Mouse (Mus musculus): ENCODE measurements around the gene Bnip1. TPM values are rescaled to one million over a fixed set of nuclear protein-coding genes. Genes with fewer than 3 reads are reported as not detected.

The Bnip1 gene
- polyA plus RNA-seq, 1 experiment from 2014 or later: 48.2 TPM

DNA sequence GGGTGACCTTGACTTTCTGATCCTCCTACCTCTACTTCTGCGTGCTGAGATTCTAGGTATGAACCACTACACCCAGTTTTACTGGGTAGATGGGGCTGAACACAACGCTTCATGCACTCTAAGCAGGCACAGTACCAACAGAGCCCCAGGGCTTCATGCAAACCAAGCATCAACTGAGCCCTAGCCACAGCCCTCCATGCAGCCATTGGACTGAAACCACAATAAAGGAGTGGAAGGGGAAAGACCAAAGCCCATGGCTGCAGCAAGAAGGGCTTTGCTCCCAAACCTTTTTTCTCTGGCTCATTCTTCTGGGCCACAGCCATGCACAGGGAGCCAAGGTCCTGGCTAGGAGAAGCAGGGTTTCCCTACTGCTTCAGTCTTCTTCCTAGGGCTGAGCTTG lies 31.7 kb downstream of the Bnip1 start:
- H3K27me3 ChIP-seq (replicated peaks; ENCODE audit: control insufficient read depth, insufficient read depth, low read length): no peaks in the 10 kb centered on the region
- no peak overlapping the region for H3K4me3 ChIP-seq (ENCODE audit: low read depth, low read length)
- no peaks in the 10 kb centered on the region for H3K9me3 ChIP-seq (replicated peaks; ENCODE audit: control insufficient read depth, low read length)
- WGBS: 72% methylated on average over 2 of the region's 2 CpGs
- no peaks in the 10 kb centered on the region for H3K36me3 ChIP-seq (ENCODE audit: control insufficient read depth, insufficient read depth, low read length)
- no peak overlapping the region for H3K4me2 ChIP-seq (ENCODE audit: low read length)
- H3K27ac ChIP-seq (ENCODE audit: low read depth, low read length): no peak overlapping the region
- ATAC-seq (no peak), DNase-seq (ENCODE audit: low spot score) (no peak)
- H3K4me1 ChIP-seq (ENCODE audit: control insufficient read depth, insufficient read depth, low read length): no peaks in the 10 kb centered on the region
- no peak overlapping the region for H3K9ac ChIP-seq (ENCODE audit: low read length)

DNA sequence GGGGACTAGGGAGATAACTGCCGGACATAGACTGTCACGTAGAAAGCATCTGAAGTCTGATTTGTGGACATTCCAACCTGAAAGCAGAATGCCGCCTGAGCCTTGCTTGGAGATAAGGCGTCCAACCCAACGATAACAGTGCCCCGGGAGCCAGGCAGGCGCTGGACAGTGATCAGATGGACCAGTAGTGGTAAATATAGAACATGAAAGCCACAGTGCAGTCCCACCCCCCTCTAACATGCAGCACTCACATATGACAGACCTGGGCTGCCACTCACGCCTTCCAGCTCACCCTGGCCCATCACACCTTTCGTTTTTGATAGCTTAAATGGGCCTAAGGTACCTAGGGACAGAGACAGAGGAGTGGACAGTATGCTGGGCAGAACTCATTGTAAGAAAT lies 32.6 kb downstream of the Bnip1 start:
- no peak overlapping the region for H3K27ac ChIP-seq (ENCODE audit: low read depth, low read length)

DNA sequence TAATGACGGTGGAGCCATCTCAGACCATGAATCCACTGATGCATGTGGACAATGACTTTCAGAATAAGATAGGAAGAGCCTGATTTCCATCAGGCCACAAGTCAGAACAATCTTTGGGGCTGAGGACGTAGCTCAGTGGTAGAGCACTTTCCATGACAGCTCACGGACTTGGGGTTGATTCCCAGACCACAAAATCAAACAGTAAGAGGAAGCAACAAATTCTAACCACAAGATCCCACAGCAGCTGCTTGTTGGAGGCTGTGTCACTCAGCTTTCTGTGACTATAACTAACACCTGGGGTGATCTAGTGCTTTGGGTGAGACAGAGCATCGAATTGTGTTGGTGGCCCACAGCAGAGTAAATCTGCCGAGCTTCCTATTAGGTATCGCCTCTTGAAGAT lies 35.9 kb downstream of the Bnip1 start:
- DNase-seq (ENCODE audit: low spot score) (no peak), ATAC-seq (no peak)
- Histone ChIP-seq H3K9me3 (replicated peaks; ENCODE audit: control insufficient read depth, low read length) (no peaks in the 10 kb centered on the region), H3K4me1 (ENCODE audit: control insufficient read depth, insufficient read depth, low read length) (no peaks in the 10 kb centered on the region), H3K36me3 (ENCODE audit: control insufficient read depth, insufficient read depth, low read length) (no peaks in the 10 kb centered on the region), H3K27me3 (replicated peaks; ENCODE audit: control insufficient read depth, insufficient read depth, low read length) (no peaks in the 10 kb centered on the region), H3K4me3 (ENCODE audit: low read depth, low read length) (no peak overlapping the region), H3K27ac (ENCODE audit: low read depth, low read length) (no peak overlapping the region), H3K4me2 (ENCODE audit: low read length) (no peak overlapping the region), H3K9ac (ENCODE audit: low read length) (no peak overlapping the region)
- 81% methylated on average over 6 of the region's 6 CpGs for WGBS

More for the DNA sequence above, 32.6 kb downstream of the Bnip1 start:
- Histone ChIP-seq H3K4me1 (ENCODE audit: control insufficient read depth, insufficient read depth, low read length) (no peaks in the 10 kb centered on the region), H3K36me3 (ENCODE audit: control insufficient read depth, insufficient read depth, low read length) (no peaks in the 10 kb centered on the region), H3K4me2 (ENCODE audit: low read length) (no peak overlapping the region), H3K27me3 (replicated peaks; ENCODE audit: control insufficient read depth, insufficient read depth, low read length) (no peaks in the 10 kb centered on the region), H3K9me3 (replicated peaks; ENCODE audit: control insufficient read depth, low read length) (no peaks in the 10 kb centered on the region), H3K4me3 (ENCODE audit: low read depth, low read length) (no peak overlapping the region), H3K9ac (ENCODE audit: low read length) (no peak overlapping the region)
- DNase-seq (ENCODE audit: low spot score) (no peak), ATAC-seq (no peak)
- 87% methylated on average over 9 of the region's 9 CpGs for WGBS

DNA sequence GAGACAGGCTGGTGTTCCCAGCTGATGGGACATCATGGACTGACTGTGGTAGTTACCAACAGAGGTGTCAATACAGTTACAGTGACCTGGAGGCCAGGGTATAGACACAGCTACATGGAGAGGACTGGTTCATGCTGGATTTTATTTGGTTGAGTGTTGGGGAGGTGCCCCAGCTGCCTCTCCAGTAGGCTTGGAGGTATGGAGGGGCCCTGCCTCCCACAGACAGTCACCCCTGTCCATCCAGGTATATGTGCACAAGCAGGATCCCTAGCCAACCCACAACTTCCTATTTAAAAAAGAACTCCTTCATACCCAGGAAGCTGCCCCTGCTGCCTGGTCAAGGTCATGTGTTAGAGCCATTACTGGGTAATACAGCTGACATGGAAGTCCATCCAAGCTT lies 36.9 kb downstream of the Bnip1 start:
- Histone ChIP-seq H3K4me1 (ENCODE audit: control insufficient read depth, insufficient read depth, low read length) (no peaks in the 10 kb centered on the region), H3K36me3 (ENCODE audit: control insufficient read depth, insufficient read depth, low read length) (no peaks in the 10 kb centered on the region), H3K9ac (ENCODE audit: low read length) (no peak overlapping the region), H3K9me3 (replicated peaks; ENCODE audit: control insufficient read depth, low read length) (no peaks in the 10 kb centered on the region), H3K27me3 (replicated peaks; ENCODE audit: control insufficient read depth, insufficient read depth, low read length) (no peaks in the 10 kb centered on the region), H3K4me3 (ENCODE audit: low read depth, low read length) (no peak overlapping the region), H3K27ac (ENCODE audit: low read depth, low read length) (no peak overlapping the region), H3K4me2 (ENCODE audit: low read length) (no peak overlapping the region)
- no peak for ATAC-seq
- no peak for DNase-seq (ENCODE audit: low spot score)

DNA sequence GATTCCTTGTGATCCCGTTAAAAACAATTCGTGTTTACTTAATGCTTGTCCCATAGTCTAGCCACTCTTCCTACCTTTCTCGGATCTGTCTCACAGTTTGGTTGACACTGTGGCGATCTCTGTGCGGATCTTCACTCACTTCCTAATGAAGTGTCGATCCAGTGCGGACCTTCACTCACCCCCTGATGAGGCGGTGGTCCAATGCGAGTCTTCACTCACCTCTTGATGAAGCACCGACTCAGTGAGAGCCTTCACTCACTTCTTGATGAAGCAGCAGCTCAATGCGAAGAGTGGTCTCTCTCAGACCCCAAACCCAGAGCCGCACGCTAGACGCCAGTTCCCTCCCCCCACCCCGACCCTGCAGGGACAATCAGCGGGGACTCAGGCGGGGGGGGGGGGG lies 45.3 kb downstream of the Bnip1 start:
- Histone ChIP-seq H3K9ac (ENCODE audit: low read length) (no peak overlapping the region), H3K27me3 (replicated peaks; ENCODE audit: control insufficient read depth, insufficient read depth, low read length) (no peaks in the 10 kb centered on the region), H3K4me2 (ENCODE audit: low read length) (no peak overlapping the region), H3K4me3 (ENCODE audit: low read depth, low read length) (no peak overlapping the region), H3K9me3 (replicated peaks; ENCODE audit: control insufficient read depth, low read length) (no peaks in the 10 kb centered on the region), H3K27ac (ENCODE audit: low read depth, low read length) (no peak overlapping the region), H3K36me3 (ENCODE audit: control insufficient read depth, insufficient read depth, low read length) (no peaks in the 10 kb centered on the region), H3K4me1 (ENCODE audit: control insufficient read depth, insufficient read depth, low read length) (no peaks in the 10 kb centered on the region)
- no peak for DNase-seq (ENCODE audit: low spot score)
- 79% methylated on average over 14 of the region's 17 CpGs for WGBS
- ATAC-seq: no peak

DNA sequence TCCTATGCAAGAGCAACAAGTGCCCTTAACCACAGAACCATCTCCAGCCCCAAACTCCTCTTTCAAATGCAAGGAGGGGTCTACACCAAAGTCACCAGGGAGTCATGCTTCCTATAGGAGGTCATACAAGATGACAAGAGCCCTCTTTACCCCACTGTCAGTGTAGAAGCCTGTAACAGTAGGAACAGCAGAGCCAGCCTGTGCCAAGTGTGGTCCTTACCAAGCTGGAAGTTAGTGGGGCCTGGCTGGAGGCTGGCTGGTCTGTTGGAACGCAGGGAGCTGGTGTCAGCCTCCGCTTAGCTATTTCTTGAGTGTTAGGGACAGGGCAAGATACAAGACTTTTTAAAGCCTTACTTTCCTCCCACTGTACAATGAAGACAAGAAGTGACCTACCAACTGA lies 52.9 kb downstream of the Bnip1 start:
- ATAC-seq (no peak), DNase-seq (ENCODE audit: low spot score) (no peak)
- 66% methylated on average over 2 of the region's 2 CpGs for WGBS
- Histone ChIP-seq H3K27me3 (replicated peaks; ENCODE audit: control insufficient read depth, insufficient read depth, low read length) (peaks cover 56% of the 10 kb centered on the region), H3K27ac (ENCODE audit: low read depth, low read length) (no peak overlapping the region), H3K4me1 (ENCODE audit: control insufficient read depth, insufficient read depth, low read length) (no peaks in the 10 kb centered on the region), H3K9ac (ENCODE audit: low read length) (no peak overlapping the region), H3K9me3 (replicated peaks; ENCODE audit: control insufficient read depth, low read length) (no peaks in the 10 kb centered on the region), H3K4me3 (ENCODE audit: low read depth, low read length) (no peak overlapping the region), H3K36me3 (ENCODE audit: control insufficient read depth, insufficient read depth, low read length) (no peaks in the 10 kb centered on the region), H3K4me2 (ENCODE audit: low read length) (no peak overlapping the region)

DNA sequence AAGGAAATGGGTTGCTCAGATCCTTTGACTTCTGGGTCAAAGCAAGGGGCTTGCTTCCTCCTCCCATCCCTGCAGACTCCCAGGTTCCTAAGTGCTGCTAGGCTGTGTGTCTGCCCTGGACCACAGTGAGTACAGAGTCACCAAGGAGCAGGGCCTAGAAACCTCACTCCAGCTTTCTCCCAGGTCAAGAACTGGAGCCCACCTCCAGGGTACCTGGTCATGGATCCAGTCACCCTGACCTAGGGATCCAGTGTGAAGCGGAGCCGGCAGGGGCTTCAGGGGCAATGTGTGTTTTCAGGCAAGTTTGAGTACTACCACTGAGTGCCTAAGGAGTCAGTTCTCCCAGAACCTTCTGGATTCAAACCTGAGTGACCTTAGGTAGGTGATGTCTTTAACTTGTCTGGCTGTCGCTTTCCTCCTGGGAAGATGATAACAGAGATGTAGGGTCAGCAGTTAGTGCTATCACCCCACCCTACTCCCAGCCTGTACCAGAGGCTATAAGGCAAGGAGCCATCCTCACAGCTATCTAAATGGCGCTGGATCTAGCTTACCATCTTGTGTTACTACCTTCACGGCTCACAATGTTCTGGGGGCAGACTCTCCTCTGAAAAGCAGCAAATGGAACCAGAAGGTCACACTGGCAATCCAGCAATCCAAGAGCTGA lies 53.6 kb downstream of the Bnip1 start:
- Histone ChIP-seq H3K36me3 (ENCODE audit: control insufficient read depth, insufficient read depth, low read length) (no peaks in the 10 kb centered on the region), H3K9me3 (replicated peaks; ENCODE audit: control insufficient read depth, low read length) (no peaks in the 10 kb centered on the region), H3K4me2 (ENCODE audit: low read length) (no peak overlapping the region), H3K9ac (ENCODE audit: low read length) (no peak overlapping the region), H3K4me3 (ENCODE audit: low read depth, low read length) (no peak overlapping the region), H3K27me3 (replicated peaks; ENCODE audit: control insufficient read depth, insufficient read depth, low read length) (peaks cover 63% of the 10 kb centered on the region), H3K27ac (ENCODE audit: low read depth, low read length) (no peak overlapping the region), H3K4me1 (ENCODE audit: control insufficient read depth, insufficient read depth, low read length) (no peaks in the 10 kb centered on the region)
- DNase-seq (ENCODE audit: low spot score) (no peak), ATAC-seq (no peak)
- WGBS: 78% methylated on average over 5 of the region's 5 CpGs

DNA sequence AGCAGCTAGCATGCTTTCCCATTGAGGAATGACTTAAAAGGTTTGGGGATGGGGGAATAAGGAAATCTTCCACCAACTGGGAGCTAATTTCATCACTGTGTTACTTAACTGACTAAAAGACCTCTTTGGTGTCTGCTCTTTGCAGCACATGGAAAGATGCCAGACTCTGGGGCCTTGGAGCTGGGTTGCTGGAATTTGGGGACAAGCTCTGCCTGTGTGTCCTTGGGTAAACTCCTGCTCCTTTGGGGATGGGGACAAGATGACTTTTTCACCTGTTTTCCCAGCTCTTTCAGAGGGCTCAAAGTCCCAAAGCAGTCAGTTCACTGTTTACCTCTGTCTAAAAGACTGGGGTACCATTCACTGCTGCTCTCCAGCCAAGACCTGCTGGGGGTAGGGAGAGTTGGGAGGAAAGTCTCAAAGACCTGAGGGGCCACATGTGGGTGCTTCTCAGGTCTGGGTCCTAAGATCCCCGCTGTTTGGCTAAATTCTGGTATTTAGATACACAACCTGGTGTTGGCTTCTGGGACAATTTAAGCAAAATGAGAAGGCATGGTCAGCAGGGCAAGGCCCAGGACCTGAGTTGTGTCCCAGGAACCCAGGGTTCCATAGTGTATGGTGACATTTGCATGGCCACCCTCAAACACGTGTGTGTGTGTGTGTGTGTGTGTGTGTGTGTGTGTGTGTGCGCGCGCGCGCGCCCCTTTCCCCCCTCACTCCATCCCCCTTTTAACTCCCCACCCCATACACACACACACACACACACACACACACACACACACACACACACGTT lies 54.3 kb downstream of the Bnip1 start:
- Histone ChIP-seq H3K36me3 (ENCODE audit: control insufficient read depth, insufficient read depth, low read length) (no peaks in the 10 kb centered on the region), H3K4me1 (ENCODE audit: control insufficient read depth, insufficient read depth, low read length) (no peaks in the 10 kb centered on the region), H3K4me2 (ENCODE audit: low read length) (no peak overlapping the region), H3K9me3 (replicated peaks; ENCODE audit: control insufficient read depth, low read length) (no peaks in the 10 kb centered on the region), H3K4me3 (ENCODE audit: low read depth, low read length) (no peak overlapping the region), H3K27ac (ENCODE audit: low read depth, low read length) (no peak overlapping the region), H3K27me3 (replicated peaks; ENCODE audit: control insufficient read depth, insufficient read depth, low read length) (peaks cover 70% of the 10 kb centered on the region), H3K9ac (ENCODE audit: low read length) (no peak overlapping the region)
- ATAC-seq: no peak
- WGBS: 33% methylated on average over 9 of the region's 9 CpGs
- no peak for DNase-seq (ENCODE audit: low spot score)

DNA sequence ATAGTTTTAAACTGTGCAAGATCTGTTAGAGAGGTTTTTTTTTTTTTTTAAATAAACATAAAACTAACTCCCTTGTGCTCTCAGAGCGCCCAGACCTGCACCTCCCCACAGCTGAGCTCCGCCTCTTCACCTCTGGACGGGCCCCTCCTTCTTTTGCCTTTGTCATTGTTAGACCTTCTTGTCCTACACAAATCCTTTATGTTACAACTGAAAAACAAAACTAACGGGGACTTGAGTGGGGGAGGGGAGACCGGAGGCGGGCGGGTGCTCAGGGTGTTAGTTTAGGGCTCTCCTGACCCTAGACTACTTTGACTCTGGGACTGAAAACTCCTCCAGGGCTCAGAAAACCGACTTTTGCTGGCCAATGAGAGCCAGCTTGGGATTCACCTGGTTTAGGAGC lies 55.1 kb downstream of the Bnip1 start:
- 2% methylated on average over 8 of the region's 8 CpGs for WGBS

More for the DNA sequence above, 55.1 kb downstream of the Bnip1 start:
- ATAC-seq: no peak
- Histone ChIP-seq H3K9me3 (replicated peaks; ENCODE audit: control insufficient read depth, low read length) (no peaks in the 10 kb centered on the region), H3K9ac (ENCODE audit: low read length) (no peak overlapping the region), H3K27ac (ENCODE audit: low read depth, low read length) (no peak overlapping the region), H3K4me3 (ENCODE audit: low read depth, low read length) (no peak overlapping the region), H3K36me3 (ENCODE audit: control insufficient read depth, insufficient read depth, low read length) (no peaks in the 10 kb centered on the region), H3K27me3 (replicated peaks; ENCODE audit: control insufficient read depth, insufficient read depth, low read length) (peaks cover 78% of the 10 kb centered on the region), H3K4me1 (ENCODE audit: control insufficient read depth, insufficient read depth, low read length) (no peaks in the 10 kb centered on the region), H3K4me2 (ENCODE audit: low read length) (no peak overlapping the region)
- DNase-seq (ENCODE audit: low spot score): no peak
